Mouse (Mus musculus) ovary, postnatal 10 days (tissue): ENCODE data around the gene Ehhadh.
"Not testable (repeated sequence)": the region's sequence is repeated elsewhere in the genome, so short reads cannot be mapped to it uniquely, and the experiment has no call there.

Source experiments
- DNase-seq: peaks from one replicate; pipeline ENCODE4 v3.0.0; 2022; ENCODE audit warnings: low spot score

Gene Ehhadh

DNA sequence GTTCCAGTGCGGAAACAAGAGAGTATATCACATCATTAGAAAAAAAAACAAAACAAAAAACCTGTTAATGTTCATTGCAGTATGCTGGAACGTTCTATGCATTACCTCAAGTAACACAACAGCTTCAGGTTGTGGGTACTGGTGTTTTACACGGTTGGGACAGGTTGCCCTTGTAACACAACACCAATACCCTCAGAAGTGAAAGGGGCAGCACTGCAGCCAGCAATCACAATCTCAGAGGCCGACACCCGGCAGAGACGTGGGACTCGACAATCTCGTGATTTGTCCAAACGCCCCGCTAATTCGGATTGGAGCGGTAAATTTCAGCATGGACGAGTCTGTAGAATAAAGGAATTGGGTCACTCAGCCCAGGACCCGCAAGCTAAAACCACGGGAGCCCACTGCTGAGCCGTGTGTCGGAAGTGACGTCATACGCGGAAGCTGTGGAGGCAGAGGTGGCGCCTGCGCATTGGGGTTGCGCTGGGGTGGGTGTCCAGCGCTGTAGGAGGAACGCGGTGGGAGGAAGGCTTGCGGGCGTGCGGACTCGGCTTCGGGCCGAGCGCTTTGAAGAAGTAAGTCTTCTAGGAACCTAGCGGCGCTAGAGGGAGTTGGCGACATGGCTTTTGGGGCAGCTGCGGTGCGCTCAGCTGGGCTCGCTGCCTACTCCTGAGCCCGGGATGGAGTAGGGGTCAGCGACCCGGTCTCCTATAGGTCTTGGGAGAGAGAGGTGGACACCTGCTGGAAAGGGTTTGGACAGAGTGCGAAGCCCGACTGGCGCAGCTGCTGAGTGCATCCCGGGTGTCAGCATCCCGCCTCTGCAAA, 6.5 kb upstream of the Ehhadh start, which contains the start of gene Map3k13:
Gene Map3k13, plus strand, starts transcription at position 472 of the 822 bp plus-strand sequence.
- peak; percentile 91 for DNase-seq

DNA sequence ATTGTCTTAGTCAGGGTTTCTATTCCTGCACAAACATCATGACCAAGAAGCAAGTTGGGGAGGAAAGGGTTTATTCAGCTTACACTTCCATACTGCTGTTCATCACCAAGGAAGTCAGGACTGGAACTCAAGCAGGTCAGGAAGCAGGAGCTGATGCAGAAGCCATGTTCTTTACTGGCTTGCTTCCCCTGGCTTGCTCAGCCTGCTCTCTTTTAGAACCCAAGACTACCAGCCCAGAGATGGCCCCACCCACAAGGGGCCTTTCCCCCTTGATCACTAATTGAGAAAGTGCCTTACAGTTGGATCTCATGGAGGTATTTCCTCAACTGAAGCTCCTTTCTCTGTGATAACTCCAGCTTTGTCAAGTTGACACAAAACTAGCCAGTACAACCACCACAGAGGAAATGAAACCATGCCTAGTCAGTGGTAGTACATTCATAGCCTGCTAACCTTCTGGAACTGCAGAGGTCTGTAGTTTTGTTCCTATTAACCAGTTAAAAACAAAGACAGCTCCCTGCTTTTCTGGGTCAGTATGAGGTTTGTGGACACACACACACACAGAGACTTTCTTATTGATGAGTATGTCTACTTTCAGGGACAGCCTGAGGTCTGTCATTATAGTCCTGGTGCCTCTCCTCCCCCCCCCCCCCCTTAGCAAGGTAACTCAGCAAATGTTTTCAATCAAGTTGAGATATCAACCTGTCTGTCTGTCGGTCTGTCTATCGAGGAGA, 5.6 kb upstream of the Ehhadh start:
- DNase-seq = not testable (repeated sequence)

DNA sequence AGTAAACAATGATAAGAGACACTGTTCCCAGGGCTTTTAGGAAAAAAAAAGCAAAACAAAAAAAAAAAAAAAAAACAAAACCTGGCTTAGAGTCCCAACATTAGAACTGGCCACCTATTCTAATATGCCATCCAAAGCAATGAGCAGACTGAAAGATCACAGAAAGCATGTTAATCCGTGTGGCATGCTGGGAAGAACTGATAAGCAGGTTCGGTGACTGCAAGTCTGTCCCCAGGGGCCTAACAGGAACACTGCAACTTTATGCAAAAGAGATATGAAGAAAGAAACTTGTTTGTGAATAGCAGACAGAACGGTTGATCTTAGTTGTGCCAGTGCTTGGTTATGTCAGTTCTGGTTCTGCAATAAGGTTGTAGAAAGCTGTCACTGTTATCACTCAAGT, 4.2 kb upstream of the Ehhadh start:
- DNase-seq = no peak

DNA sequence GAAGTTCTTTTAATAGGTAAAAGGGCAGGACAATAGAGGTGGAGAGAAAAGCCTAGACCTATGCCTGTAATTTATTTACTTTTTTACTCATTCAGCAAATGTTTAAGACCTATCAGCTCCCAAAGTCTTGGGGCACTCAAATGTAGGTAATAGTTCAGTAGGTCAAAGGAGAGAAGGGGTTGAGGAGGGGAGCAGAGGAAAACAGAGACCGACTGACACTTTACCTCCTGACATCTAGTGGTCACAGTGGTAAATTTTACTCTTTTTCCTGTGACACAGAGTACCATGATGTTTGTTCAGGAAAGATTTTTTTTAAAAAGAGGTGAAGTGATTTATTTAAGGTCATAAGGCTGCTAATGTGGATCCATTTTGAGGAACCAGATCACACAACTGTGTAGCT, 2.9 kb upstream of the Ehhadh start:
- no peak for DNase-seq

DNA sequence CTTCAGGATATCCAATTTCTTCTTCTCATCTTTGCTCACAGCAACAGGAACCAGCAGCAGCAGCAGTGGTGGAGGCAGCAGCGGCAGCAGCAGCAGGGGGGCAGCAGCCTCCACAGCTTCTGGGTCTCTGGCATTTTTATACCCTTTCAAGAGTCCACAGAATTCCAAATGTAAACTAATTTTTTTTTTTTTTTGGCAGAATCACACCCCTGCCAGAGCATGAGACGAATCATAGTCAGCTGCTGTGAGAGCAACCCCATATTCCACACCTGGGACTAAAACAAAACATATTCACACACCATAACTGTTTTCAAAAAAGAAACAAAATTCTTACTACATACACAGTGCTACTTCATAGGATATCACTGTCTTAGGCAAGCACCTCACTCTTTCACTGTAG, 1.6 kb upstream of the Ehhadh start:
- DNase-seq = no peak

DNA sequence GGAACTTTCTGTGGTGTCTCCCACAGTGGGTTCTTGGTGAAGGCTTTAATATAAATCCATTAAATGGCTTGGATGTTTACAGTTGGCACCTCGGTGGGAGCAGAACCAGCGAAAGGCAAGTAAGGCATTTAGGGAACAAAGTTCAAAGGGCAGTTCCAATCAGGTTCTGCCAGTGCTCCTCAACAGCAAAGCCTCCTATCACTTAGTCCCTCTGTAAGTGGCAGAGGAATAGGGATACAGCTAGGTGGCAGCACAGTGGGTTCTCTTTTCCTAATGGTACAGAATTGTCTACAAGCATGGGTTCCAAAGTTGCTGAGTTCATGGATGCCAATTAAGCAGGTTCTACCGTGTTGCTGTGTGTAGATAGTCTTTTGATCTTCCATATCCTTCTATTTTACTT, 974 bp upstream of the Ehhadh start:
- DNase-seq = no peak

DNA sequence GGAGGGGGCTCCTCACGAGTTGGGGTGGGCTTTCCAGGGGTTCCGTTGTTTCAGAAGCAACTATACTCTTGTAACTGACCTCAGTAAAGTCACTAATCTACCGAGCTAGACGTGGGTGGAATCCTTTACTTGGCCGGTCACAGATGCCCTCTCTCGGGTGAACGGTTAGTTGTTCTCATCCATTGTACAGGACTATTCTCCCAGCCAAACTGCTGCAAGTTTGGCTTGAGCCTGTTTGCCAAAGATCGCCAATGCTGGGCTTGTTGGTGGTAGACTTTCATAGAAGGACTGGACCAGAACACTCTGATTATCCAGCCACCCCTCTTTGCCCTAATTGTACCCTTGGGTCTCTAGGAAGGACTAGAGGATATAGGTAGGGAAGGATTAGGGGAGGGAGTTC, 1.3 kb downstream of the Ehhadh start:
- DNase-seq = no peak

DNA sequence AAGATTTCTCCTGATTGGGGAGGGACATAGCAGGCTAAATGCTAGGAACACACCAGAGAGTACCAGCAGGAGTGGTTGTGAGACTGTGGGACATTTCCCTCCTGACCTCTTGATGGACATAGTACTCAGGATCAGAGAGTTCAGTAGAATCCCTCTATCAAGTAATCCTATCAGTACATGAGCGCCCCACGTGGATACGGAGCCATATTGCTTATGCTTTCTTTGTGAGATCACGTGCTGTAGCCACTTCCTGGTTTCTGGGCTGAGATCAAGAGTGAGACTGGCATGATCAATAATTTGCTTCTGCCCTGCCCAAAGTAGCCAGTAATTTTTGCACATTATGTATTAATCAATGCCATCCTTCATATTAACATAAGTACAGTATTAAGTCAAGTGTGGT, 2.6 kb downstream of the Ehhadh start:
- DNase-seq = no peak

DNA sequence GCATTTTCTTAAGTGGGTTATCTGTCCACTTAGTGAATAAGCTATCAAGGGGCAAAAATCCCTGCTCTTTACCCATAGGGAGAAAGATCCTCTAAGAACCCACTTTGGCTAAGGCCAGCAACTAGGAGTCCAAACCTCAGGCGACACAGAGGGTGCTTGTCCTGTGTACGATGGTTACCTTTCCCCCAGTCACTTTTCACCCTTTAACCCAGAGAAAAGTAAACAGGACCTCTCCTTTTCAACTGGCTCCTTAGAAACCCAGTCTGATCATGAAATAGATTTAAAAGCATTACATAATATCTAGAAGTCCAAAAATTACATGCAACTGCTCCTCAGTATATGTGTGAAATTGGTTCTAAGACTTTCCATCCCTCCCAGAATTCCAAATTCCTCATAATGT, 4.8 kb downstream of the Ehhadh start:
- no peak for DNase-seq

DNA sequence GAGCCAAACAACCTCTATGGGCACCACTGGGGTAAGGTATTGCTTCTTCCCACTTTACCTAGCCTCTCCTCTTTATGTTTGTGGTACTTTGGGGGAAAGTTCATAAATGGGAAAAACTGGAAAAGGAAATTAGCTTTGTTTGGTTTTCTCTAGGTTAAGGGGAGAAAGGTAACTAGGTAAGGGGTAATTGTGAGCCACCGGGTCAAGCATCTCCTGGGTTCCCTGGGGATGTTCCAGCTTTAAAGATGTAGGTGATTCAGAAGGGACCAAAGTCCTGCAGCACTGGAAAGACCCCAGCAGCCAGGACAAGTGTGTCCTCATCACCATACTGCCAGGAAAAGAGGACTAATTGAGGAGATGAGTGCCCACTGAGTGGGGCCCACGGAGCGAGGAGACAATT, 5.7 kb downstream of the Ehhadh start:
- DNase-seq = no peak

DNA sequence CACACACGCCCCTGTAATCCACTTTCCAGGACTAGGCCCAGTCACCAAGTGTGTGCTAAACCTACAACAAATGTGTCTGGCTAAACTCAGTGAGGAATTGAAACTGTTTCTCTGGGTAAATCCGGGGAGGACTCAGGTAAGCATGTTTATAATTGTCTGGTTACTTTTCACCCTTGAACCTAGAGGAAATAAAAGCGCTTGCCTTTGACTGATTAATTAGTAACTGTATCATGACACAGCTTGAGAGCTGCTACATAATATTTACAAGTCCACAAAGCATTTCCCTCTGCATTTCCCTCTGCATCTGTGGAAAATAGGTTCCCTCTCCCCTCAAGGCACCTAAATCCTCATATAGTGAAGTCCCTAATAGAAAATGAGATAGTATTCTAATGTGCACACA, 6.3 kb downstream of the Ehhadh start:
- DNase-seq = no peak

DNA sequence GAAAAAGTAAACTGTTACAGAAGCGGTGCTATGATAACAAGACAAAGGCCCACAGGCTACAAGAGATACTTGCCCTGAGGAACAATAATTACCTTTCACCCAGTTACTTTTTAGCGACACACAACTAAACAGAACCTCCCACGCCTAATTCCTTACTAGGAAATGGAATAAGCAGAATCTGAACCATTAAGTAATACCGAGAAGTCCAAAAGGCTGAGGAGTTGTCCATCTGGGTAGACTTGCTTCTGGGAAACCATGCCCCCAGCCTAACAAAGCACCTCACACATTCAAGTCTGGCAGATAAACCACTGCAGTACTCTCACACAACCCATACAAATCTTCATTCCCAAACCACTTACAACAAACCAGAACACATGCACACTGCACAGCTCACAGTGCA, 8.5 kb downstream of the Ehhadh start:
- no peak for DNase-seq

DNA sequence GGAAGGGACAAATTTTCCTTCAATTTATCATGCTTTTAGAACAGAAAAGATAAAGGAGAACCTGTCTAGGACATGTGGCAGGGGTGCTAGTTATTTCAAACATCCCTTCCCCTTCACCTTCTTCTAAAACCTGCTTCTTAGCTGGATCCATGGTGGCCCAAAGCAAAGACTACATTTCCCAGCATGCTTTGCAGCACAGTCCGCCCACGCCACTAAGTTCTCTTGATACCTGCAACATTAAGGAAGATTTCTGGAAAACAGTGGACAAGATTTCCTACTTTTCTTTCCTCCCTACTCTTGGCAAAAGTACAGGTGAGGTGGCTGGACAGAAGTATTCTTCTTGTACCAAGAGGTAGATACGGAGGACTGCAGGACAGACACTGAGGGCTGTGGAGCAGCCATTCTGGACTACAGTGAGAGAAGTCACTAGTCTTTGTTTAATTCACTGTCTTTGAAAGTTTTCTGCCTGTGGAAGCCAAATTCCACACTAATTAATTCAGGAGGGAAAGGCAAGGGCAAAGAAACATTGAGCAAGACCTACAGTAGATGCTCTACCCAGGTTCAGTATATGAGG, 9.2 kb downstream of the Ehhadh start:
- no peak for DNase-seq

DNA sequence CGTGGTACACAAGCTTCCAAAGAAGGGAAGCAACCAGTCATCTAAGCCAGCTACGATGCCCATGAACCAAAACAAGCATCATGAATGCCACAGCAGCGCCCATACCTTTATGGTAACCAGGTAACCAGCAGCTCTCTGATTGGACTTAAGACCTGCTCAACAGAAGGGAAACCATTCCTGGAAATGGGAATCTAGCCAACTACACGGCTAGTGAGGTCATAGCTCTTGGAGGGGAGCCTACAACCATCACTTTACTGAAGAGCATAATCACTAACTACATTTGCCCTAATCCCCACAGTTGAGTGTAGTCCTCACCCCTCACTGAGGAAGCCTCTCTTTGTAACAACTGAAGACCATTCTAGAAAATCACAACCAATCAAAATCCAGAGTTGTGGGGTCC, 12.9 kb downstream of the Ehhadh start:
- DNase-seq = no peak

DNA sequence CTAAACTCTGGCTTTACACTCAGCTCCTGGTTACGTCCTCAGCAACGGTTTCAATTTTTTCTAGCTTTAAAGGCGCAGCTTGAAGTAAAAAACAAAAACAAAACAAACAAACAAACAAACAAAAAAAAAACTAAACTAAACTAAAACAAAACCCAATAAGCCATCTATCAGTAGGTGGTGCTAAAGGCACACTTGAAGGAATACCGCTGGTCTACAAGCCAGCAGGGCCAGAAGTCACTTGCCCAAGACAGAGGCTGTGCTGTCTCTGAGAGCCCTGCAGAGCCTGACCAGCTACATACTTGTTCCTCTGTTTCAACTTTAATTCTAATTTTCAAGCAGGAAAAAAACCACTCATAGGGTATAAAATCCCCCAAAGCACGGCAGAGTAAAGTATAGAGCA, 17.9 kb downstream of the Ehhadh start:
- no peak for DNase-seq

DNA sequence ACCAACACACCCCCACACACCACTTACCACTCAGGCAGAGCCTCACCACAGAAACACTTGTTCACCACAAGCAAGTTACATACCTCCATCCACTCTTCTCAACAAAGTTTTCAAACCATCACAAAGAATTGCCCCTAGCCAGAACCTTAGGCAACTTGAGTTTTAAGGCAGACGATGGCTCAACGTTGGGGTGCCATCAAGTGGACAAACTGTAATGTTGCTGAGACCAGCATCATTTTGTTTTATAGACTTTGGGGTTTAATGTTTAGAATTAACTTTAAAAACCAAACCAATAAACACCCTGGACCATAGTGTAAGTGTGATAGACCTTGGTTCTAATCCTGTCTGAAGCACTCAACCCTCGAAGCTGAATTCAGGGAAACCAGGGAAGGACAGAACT, 19.4 kb downstream of the Ehhadh start:
- DNase-seq = no peak

DNA sequence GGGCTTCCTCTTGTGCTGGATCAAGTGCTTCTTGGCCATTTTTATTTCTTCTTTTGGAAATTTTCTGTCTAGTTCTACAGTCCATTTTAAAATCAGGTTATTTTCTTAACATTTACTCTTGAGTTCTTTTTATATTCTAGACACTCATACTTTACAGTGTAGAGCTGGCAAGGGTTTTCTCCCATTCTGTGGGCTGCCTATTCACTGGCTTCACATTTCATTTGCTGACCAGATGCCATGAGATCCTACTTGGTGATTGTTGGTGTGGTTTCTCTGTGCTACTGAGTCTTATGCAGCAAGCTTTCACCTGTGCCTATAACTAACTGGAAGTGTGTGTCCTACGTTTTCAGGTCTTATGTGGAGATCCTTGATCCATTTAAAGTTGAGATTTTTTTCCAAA, 29.2 kb downstream of the Ehhadh start:
- no peak for DNase-seq

DNA sequence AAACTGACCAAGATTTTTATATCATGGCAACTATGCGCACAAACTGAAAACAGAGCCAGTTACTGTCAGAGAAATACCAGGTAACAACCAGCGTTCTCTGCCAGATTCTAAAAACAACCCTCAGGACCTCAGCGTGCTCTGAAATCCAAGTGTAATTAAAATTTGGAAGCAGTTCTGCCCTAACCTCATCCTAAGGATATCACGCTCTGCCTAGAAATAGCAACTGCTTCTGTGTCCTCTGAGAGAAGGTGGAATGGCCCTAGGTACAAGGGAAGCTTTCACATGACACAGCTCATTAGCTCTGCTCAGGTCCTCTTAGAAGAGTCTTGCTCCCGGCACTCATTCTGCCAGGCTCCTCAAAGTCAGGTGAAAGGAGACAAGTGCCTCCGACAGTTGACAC, 44.2 kb downstream of the Ehhadh start:
- DNase-seq = no peak

DNA sequence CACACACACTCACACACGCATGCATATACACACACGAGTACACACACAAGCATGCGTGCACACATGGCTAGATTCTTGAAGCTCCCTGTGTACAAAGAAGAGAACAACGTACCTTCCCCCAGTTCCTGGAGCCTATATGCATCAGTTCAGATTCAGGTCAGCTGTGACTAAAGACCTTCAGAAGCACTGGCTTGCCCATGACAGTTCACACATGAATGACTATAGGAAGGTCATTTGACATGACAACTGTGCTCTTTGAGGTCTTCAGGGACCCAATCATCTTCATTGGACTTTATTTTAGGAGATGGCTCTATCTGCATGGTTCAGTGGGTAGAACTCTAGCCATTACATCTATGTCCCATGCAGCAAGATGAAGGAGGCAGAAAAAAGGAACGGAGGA, 44.7 kb downstream of the Ehhadh start:
- no peak for DNase-seq

DNA sequence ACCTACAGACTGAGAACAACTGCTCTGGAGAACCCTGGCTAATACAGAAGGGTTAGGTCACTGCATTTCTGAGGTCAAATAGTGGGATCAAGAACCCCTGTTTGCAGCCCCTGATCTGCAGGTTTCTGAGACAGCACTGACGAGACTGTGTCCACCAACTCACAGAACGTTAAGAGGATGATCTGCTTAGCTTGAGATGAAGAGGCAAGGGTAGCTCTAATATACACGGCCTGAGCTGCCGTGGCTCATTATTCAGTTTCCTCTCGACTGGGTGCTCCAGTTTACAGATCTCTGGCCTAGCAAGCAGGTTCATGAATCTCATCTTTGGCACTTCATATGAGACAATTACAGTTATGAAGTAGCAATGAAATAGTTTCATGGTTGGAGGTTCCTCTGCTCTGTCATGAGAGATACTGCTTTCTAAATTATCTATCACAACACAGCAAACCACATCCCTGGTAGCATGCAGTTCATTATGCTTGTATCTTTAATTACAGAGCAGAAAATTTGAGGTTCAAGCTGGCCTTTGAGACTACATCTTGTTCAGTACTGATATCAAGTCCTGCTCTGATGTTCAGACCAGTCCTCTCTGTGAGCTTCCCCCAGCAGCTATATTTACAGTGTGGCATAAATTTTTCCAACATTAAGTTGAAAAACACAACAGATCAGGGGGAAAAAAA, 45.3 kb downstream of the Ehhadh start:
- DNase-seq = no peak

DNA sequence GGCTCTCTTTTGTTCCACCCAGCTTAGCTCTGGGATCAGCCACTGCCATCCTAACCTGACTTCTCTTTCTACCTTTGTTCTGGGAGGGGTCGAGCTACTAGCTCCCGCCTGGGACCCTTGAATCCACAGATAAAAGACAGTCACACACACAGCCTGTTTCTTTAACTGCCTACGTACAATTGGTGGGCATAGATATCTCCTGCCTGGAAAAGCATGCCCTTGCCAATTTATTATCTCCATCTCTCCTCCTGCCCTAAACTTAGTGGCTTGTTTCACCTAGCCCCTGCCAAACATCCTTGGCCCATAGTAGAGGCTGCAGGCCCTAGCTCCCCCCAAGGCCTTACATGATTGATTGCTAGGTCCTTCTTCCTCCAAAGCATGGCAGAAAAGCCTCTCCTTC, 46.1 kb downstream of the Ehhadh start:
- no peak for DNase-seq

DNA sequence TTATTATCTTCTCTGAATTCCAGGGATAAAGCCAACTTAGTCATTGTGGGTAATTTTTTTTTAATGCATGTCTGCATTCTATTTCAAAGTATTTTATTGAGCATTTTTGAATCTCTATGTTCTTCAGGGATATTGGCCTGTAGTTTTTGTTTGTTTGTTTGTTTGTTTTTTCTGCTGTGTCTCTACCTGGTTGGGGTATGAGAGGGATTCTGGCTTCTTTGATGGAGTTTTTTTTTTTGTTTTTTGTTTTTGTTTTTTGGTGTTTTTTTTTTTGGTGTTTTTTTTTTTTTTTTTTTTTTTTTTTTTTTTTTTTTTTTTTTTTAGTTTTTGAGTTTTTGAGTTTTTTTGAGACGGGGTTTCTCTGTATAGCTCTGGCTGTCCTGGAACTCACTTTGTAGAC, 52.0 kb downstream of the Ehhadh start:
- no peak for DNase-seq

DNA sequence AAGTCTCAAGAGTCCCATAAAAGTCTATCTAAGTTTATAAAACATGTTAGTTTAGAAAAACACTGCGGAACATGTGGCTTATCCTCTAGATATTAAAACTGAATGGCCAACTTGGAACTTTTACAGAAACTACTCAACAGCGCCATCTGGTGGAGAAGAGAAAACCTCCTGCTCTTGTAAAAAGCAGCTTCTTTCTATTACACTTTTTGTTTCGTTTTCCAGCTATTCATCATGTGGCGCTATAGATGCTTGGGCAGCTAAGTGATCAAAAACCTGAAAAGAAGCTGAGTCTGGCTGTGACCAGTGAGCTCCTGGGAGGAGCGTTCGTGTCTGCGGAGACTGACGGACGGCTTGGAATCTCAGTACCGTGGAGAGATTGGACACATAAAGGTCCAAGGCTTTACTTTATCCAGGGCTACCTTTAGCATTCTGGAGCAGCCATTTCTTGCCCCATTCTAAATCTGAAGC, 59.7 kb downstream of the Ehhadh start:
- DNase-seq = peak; percentile 67
